Mouse (Mus musculus): ENCODE measurements around the gene Prtn3. TPM values are rescaled to one million over a fixed set of nuclear protein-coding genes. Genes with fewer than 3 reads are reported as not detected.

The Prtn3 gene
- total and polyA plus RNA-seq, 3 experiments = 0.55 to 1.2 (median 0.84) TPM

GRCm38 (mm10) chr10:79856704-79857451 is 17.4 kb upstream of the Prtn3 start:
- intact Hi-C loops (cut with DNase I) = loop anchor here (2.0 kb wide), 1 partner anchor 26 kb away; no protein-coding TSS in a partner anchor
- no peak for DNase-seq
- H3K79me2 ChIP-seq (replicated peaks; ENCODE audit: control insufficient read depth, insufficient read depth, low read length) = peaks cover 7% of the 10 kb centered on the region
- H3K4me3 ChIP-seq = peak overlapping the region; percentile 97
- no peak for TF ChIP-seq EP300 (IDR thresholded peaks at IDR 0.05; ENCODE audit: insufficient read depth, low read depth, low read length)
- no peak for TF ChIP-seq POLR2A (IDR thresholded peaks at IDR 0.05; ENCODE audit: insufficient read depth, low read depth, low read length)
- TF ChIP-seq CTCF (IDR thresholded peaks at IDR 0.05) = no peak
- no peaks in the 10 kb centered on the region for H3K27me3 ChIP-seq (ENCODE audit: control insufficient read depth, insufficient read depth, low read length)
- H3K27ac ChIP-seq = peak overlapping the region; percentile 61
- H3K4me1 ChIP-seq (ENCODE audit: control insufficient read depth, insufficient read depth, low read length) = peaks cover 44% of the 10 kb centered on the region
- 3% methylated on average over 7 of the region's 7 CpGs for WGBS
- H3K36me3 ChIP-seq (ENCODE audit: control insufficient read depth, insufficient read depth, low read length) = peaks cover 8% of the 10 kb centered on the region; the same call in 1 of the 2 replicates
- H3K9ac ChIP-seq (ENCODE audit: low read depth, low read length) = peak overlapping the region; percentile 19

- Histone ChIP-seq H3K79me2 (replicated peaks; ENCODE audit: control insufficient read depth, insufficient read depth, low read length) (peaks cover 7% of the 10 kb centered on the region), H3K9ac (ENCODE audit: low read depth, low read length) (peak overlapping the region; percentile 19), H3K27ac (peak overlapping the region; percentile 61), H3K27me3 (ENCODE audit: control insufficient read depth, insufficient read depth, low read length) (no peaks in the 10 kb centered on the region), H3K4me3 (peak overlapping the region; percentile 97), H3K4me1 (ENCODE audit: control insufficient read depth, insufficient read depth, low read length) (peaks cover 41% of the 10 kb centered on the region), H3K36me3 (ENCODE audit: control insufficient read depth, insufficient read depth, low read length) (peaks cover 8% of the 10 kb centered on the region; the same call in 1 of the 2 replicates)
- intact Hi-C loops (cut with DNase I) = loop anchor here (2.0 kb wide), 1 partner anchor 25 kb away; no protein-coding TSS in a partner anchor
- peak; percentile 76 to 84 for DNase-seq
- 3% methylated on average over 4 of the region's 4 CpGs for WGBS
- TF ChIP-seq EP300 (IDR thresholded peaks at IDR 0.05; ENCODE audit: insufficient read depth, low read depth, low read length) = 0 out of 2 replicates have a peak, but pooled peaks have one; percentile 12
- TF ChIP-seq POLR2A (IDR thresholded peaks at IDR 0.05; ENCODE audit: insufficient read depth, low read depth, low read length) = no peak
Observed at GRCm38 (mm10) chr10:79857452-79857811, 16.8 kb upstream of the Prtn3 start.

- 48% methylated on average over 2 of the region's 2 CpGs for WGBS
- peaks cover 7% of the 10 kb centered on the region for H3K79me2 ChIP-seq (replicated peaks; ENCODE audit: control insufficient read depth, insufficient read depth, low read length)
- H3K27ac ChIP-seq = peak overlapping the region; percentile 33; the same call in 1 of the 2 replicates
- no peaks in the 10 kb centered on the region for H3K27me3 ChIP-seq (ENCODE audit: control insufficient read depth, insufficient read depth, low read length)
- no peak overlapping the region for H3K9ac ChIP-seq (ENCODE audit: low read depth, low read length)
- peaks cover 36% of the 10 kb centered on the region for H3K4me1 ChIP-seq (ENCODE audit: control insufficient read depth, insufficient read depth, low read length)
- DNase-seq = no peak
- TF ChIP-seq EP300 (IDR thresholded peaks at IDR 0.05; ENCODE audit: insufficient read depth, low read depth, low read length) = no peak
- TF ChIP-seq CTCF (IDR thresholded peaks at IDR 0.05) = no peak
- no peak for TF ChIP-seq POLR2A (IDR thresholded peaks at IDR 0.05; ENCODE audit: insufficient read depth, low read depth, low read length)
- intact Hi-C loops (cut with DNase I) = loop anchor here (2.0 kb wide), 1 partner anchor 25 kb away; no protein-coding TSS in a partner anchor
- peaks cover 8% of the 10 kb centered on the region; the same call in 1 of the 2 replicates for H3K36me3 ChIP-seq (ENCODE audit: control insufficient read depth, insufficient read depth, low read length)
- H3K4me3 ChIP-seq = no peak overlapping the region
Observed at GRCm38 (mm10) chr10:79857894-79858293, 16.4 kb upstream of the Prtn3 start.

GRCm38 (mm10) chr10:79858416-79859074 is 15.7 kb upstream of the Prtn3 start:
- no peak overlapping the region for H3K4me3 ChIP-seq
- no peaks in the 10 kb centered on the region for H3K27me3 ChIP-seq (ENCODE audit: control insufficient read depth, insufficient read depth, low read length)
- WGBS = 22% methylated on average over 17 of the region's 17 CpGs
- H3K36me3 ChIP-seq (ENCODE audit: control insufficient read depth, insufficient read depth, low read length) = peaks cover 8% of the 10 kb centered on the region; the same call in 1 of the 2 replicates
- peaks cover 33% of the 10 kb centered on the region for H3K4me1 ChIP-seq (ENCODE audit: control insufficient read depth, insufficient read depth, low read length)
- no peak for TF ChIP-seq EP300 (IDR thresholded peaks at IDR 0.05; ENCODE audit: insufficient read depth, low read depth, low read length)
- no peak for TF ChIP-seq CTCF (IDR thresholded peaks at IDR 0.05)
- no peak for TF ChIP-seq POLR2A (IDR thresholded peaks at IDR 0.05; ENCODE audit: insufficient read depth, low read depth, low read length)
- H3K9ac ChIP-seq (ENCODE audit: low read depth, low read length) = no peak overlapping the region
- peak overlapping the region; percentile 33 for H3K27ac ChIP-seq
- DNase-seq = peak; percentile 70 to 78
- H3K79me2 ChIP-seq (replicated peaks; ENCODE audit: control insufficient read depth, insufficient read depth, low read length) = peaks cover 7% of the 10 kb centered on the region
- intact Hi-C loops (cut with DNase I) = no loop called here

GRCm38 (mm10) chr10:79859116-79859515 is 15.2 kb upstream of the Prtn3 start:
- Histone ChIP-seq H3K36me3 (ENCODE audit: control insufficient read depth, insufficient read depth, low read length) (peaks cover 8% of the 10 kb centered on the region; the same call in 1 of the 2 replicates), H3K4me1 (ENCODE audit: control insufficient read depth, insufficient read depth, low read length) (peaks cover 33% of the 10 kb centered on the region), H3K27me3 (ENCODE audit: control insufficient read depth, insufficient read depth, low read length) (no peaks in the 10 kb centered on the region), H3K4me3 (no peak overlapping the region), H3K9ac (ENCODE audit: low read depth, low read length) (no peak overlapping the region), H3K27ac (no peak overlapping the region; the same call in 1 of the 2 replicates), H3K79me2 (replicated peaks; ENCODE audit: control insufficient read depth, insufficient read depth, low read length) (peaks cover 7% of the 10 kb centered on the region)
- TF ChIP-seq EP300 (IDR thresholded peaks at IDR 0.05; ENCODE audit: insufficient read depth, low read depth, low read length) = no peak
- no peak for TF ChIP-seq CTCF (IDR thresholded peaks at IDR 0.05)
- intact Hi-C loops (cut with DNase I) = no loop called here
- no peak for DNase-seq
- WGBS = 51% methylated on average over 11 of the region's 11 CpGs
